Mouse (Mus musculus): ENCODE measurements around the gene Tmem39a.

DNA sequence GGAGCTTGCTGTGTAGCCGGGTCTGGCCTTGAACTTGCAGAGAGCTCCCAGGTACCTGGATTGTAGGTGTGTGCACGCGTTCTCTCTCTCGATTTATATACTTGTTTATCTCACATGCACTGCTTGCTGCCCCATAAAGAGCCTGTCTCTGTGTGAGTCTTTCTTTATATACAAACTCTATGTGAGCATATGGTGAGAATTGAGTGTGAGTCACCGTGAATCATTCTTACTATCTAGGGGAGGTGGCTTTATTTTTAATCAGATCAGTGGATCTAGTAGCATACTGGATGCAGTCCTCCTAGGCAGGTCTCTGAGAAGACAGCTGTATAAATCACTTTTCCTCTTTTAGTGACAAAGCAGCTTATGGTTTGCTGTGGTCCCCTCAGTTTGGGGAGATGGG, 9.7 kb downstream of the Tmem39a start:
- no peak for TF ChIP-seq CTCF (IDR thresholded peaks at IDR 0.05; ENCODE audit: insufficient read depth, low read depth, low read length)
- no peak for TF ChIP-seq POLR2A (IDR thresholded peaks at IDR 0.05; ENCODE audit: insufficient read depth, low read depth, low read length)

Measured in olfactory bulb, adult 2 months (tissue).